Mouse (Mus musculus) kidney, adult 2 months (tissue): ENCODE data around the gene Polr1d. TPM values are rescaled to one million over a fixed set of nuclear protein-coding genes. Genes with fewer than 3 reads are reported as not detected.

Source experiments
- DNase-seq: peaks from one replicate; pipeline ENCODE4 v3.0.0; 2021
- H3K27ac ChIP-seq: fragments of 200-500 bp; 2 replicates; pipeline ENCODE4 v1.5.1; 2012; ENCODE audit warnings: low read depth, low read length, control low read depth, inconsistent platforms; ENCODE audit not compliant: insufficient read depth
- H3K27me3 ChIP-seq: fragments of 200-500 bp; replicated peaks from 2 replicates; pipeline ENCODE4 v1.6.1; 2012; ENCODE audit warnings: mild to moderate bottlenecking, moderate library complexity, low read length, inconsistent platforms; ENCODE audit not compliant: control insufficient read depth, insufficient read depth
- H3K36me3 ChIP-seq: fragments of 200-500 bp; 2 replicates; pipeline ENCODE4 v1.6.1; 2012; ENCODE audit warnings: mild to moderate bottlenecking, moderate library complexity, low read length, inconsistent platforms; ENCODE audit not compliant: control insufficient read depth, insufficient read depth
- H3K4me1 ChIP-seq: fragments of 200-500 bp; 2 replicates; pipeline ENCODE4 v1.6.1; 2011; ENCODE audit warnings: low read length; ENCODE audit not compliant: control insufficient read depth, insufficient read depth
- H3K4me3 ChIP-seq: fragments of 200-500 bp; 2 replicates; pipeline ENCODE4 v1.5.1; 2011; ENCODE audit warnings: mild to moderate bottlenecking, low read depth, low read length, control low read depth; ENCODE audit not compliant: insufficient read depth
- CTCF ChIP-seq: fragments of 200-500 bp; conservative IDR thresholded peaks from 2 replicates; pipeline ENCODE4 v1.5.1; 2011; ENCODE audit warnings: low read depth, mild to moderate bottlenecking, control low read depth, low read length, moderate library complexity, mixed read lengths; ENCODE audit not compliant: insufficient read depth, insufficient read length
- POLR2A ChIP-seq: fragments of 200-500 bp; IDR thresholded peaks from one replicate; pipeline ENCODE4 v1.6.1; 2011; ENCODE audit warnings: low read depth, low read length, control low read depth
- WGBS: fragments of 180-500 bp; shearing (Covaris S2); methylation state at CpG from one replicate; pipeline ENCODE4 v1.1.7; 2018; 5-methylcytosine and 5-hydroxymethylcytosine counted together
- polyA plus RNA-seq: library from polyadenylated mRNA; depleted of rRNA; stranded (reverse); fragments of >200 nt; gene quantifications from 2 replicates; pipeline ENCODE4 v1.2.3, GENCODE M21; 2012; rRNA removed

The Polr1d gene
- polyA plus RNA-seq, 1 experiment: 55.9 TPM

DNA sequence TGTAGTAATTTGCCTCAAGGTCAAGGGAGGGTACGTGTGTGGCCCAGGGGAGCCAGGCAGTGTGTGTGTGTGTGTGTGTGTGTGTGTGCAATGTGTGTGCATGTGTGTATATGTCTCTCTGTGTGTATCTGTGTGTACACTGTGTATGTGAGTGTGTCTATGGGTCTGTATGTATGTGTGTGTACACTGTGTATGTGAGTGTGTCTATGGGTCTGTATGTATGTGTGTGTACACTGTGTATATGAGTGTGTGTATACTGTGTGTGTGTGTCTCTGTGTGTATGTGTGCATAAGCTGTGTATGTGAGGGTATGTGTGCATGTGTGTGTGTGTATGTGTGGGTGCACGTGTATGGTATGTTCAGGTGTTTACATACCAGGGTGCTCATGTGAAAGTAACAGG is 82.9 kb downstream of the Polr1d start:
- Histone ChIP-seq H3K27me3 (no peaks in the 10 kb centered on the region), H3K27ac (no peak overlapping the region), H3K36me3 (no peaks in the 10 kb centered on the region), H3K4me3 (no peak overlapping the region), H3K4me1 (no peaks in the 10 kb centered on the region)
- DNase-seq: no peak
- TF ChIP-seq CTCF: no peak
- TF ChIP-seq POLR2A: no peak
- 93% methylated on average over 2 of the region's 2 CpGs for WGBS

Other genes with a start within 250 kb of the Polr1d start
- gene Rpl21, start 244.2 kb upstream of the Polr1d start, polyA plus RNA-seq: 54.5 and 98.3 TPM in 2 replicates
- 17.4 and 20.2 TPM in 2 replicates for gene Rasl11a, start 232.0 kb upstream of the Polr1d start, polyA plus RNA-seq
- gene Gtf3a, start 128.4 kb upstream of the Polr1d start, polyA plus RNA-seq: 52.3 and 68.0 TPM in 2 replicates
- gene Mtif3, start 113.2 kb upstream of the Polr1d start, polyA plus RNA-seq: 23.2 and 27.7 TPM in 2 replicates
- 24.1 TPM in 2 replicates for gene Lnx2, start 464 bp upstream of the Polr1d start, polyA plus RNA-seq
- gene Gsx1, start 111.6 kb downstream of the Polr1d start, polyA plus RNA-seq: not detected in 2 replicates
- gene Pdx1, start 192.9 kb downstream of the Polr1d start, polyA plus RNA-seq: not detected in 2 replicates
- gene Cdx2, start 230.2 kb downstream of the Polr1d start, polyA plus RNA-seq: not detected in 2 replicates
- not detected in 2 replicates for gene Urad, start 245.4 kb downstream of the Polr1d start, polyA plus RNA-seq